Mouse (Mus musculus) heart, embryonic 11.5 days (tissue): Measurements from ENCODE around the gene Psen2. TPM values are rescaled to one million over a fixed set of nuclear protein-coding genes. Genes with fewer than 3 reads are reported as not detected.

Source experiments
- ATAC-seq: fragments of 200-750 bp; cut with Nextera tagmentation; replicated peaks from 2 replicates; pipeline ENCODE4 v1.8.0; 2017; ENCODE audit warnings: moderate library complexity; ENCODE audit not compliant: insufficient number of reproducible peaks, low FRiP score, low TSS enrichment
- H3K27ac ChIP-seq: fragments of 300-500 bp; sonication (generic); 2 replicates; pipeline ENCODE4 v1.5.1; 2014; ENCODE audit warnings: mild to moderate bottlenecking, low read depth, low read length
- H3K27me3 ChIP-seq: fragments of 300-500 bp; sonication (generic); 2 replicates; pipeline ENCODE4 v1.6.1; 2014; ENCODE audit warnings: mild to moderate bottlenecking, low read length, mixed read lengths; ENCODE audit not compliant: control insufficient read depth, insufficient read depth
- H3K36me3 ChIP-seq: fragments of 300-500 bp; sonication (generic); 2 replicates; pipeline ENCODE4 v1.6.1; 2014; ENCODE audit warnings: mild to moderate bottlenecking, low read length, moderate library complexity, mixed read lengths; ENCODE audit not compliant: control insufficient read depth, insufficient read depth
- H3K4me1 ChIP-seq: fragments of 300-500 bp; sonication (generic); 2 replicates; pipeline ENCODE4 v1.6.1; 2014; ENCODE audit warnings: low read length; ENCODE audit not compliant: control insufficient read depth, insufficient read depth
- H3K4me2 ChIP-seq: fragments of 300-500 bp; sonication (generic); 2 replicates; pipeline ENCODE4 v1.6.1; 2014; ENCODE audit warnings: mild to moderate bottlenecking, moderate library complexity
- H3K4me3 ChIP-seq: fragments of 300-500 bp; sonication (generic); 2 replicates; pipeline ENCODE4 v1.5.1; 2014; ENCODE audit warnings: low read depth, low read length
- H3K9ac ChIP-seq: fragments of 300-500 bp; sonication (generic); 2 replicates; pipeline ENCODE4 v1.6.1; 2014; ENCODE audit warnings: mild to moderate bottlenecking, low read depth, low read length, moderate library complexity
- H3K9me3 ChIP-seq: fragments of 300-500 bp; sonication (generic); replicated peaks from 2 replicates; pipeline ENCODE4 v1.6.1; 2016; ENCODE audit warnings: low read length; ENCODE audit not compliant: control insufficient read depth
- WGBS: fragments of 180-500 bp; shearing (Covaris S2); extraction: QIAGEN DNeasy Blood & Tissue Kit; methylation state at CpG from one replicate; pipeline ENCODE4 v1.1.7; 2014; ENCODE audit not compliant: insufficient replicate concordance; 5-methylcytosine and 5-hydroxymethylcytosine counted together
- polyA plus RNA-seq: library from polyadenylated mRNA; unstranded; fragments of >200 nt; fragmentation: Nextera tagmentation; extraction: Ambion mirVana; gene quantifications from 2 replicates; pipeline ENCODE4 v1.2.1, GENCODE M21; 2014

Psen2 gene
- polyA plus RNA-seq, 1 experiment from 2014 or later, result 14.7 TPM

DNA sequence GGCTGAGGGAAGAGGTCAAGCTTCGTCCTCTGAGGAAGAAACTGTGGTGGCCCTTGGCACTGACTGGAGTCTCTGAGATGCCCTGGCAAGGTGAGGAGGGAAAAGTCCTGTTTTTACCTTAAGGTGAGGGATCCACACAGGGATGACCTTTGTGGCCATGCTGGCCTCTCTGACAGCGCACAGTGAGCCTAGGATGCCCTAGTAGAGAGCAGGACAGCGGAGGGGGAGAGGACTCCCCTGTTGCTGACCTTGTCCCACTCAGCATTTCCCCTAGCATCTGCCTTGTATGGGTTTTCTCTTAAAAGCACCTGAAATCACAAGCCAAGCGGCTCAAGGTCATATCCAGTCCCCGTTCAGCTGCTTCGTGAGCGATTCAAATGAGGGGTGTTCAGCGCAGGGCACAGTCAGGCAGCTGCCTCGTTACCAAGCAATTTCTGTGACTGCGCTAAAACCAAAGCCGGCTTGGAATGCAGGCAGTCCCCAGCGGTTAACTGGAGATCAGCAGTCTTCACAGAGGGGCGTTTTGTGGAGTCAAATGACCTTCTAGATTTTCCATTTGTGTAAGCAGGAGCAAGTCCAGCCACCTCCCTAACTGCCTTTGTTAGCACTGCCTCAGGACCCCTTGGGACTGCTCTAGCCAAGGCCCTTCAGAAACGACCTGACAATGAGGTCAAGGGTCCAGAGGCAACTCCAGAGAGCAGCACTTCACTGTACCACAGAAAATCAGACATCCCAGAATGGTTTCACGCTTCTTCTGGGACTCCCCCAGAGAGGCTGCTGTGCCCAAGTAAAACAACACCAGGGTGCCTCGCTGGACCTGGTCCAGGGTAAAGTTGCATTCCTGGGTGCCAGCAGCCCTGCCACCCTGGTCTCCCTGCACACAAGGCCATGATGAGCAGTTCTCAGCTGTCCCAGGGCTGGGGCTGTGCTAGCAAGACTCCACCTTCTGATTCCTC, 20.9 kb upstream of the Psen2 start:
- 22% methylated on average over 16 of the region's 16 CpGs for WGBS
- no peak overlapping the region for H3K27ac ChIP-seq
- H3K9me3 ChIP-seq, result no peaks in the 10 kb centered on the region
- H3K9ac ChIP-seq, result peak overlapping the region; percentile 49; the same call in 1 of the 2 replicates
- H3K27me3 ChIP-seq, result 0 out of 2 replicates have a peak, but pooled peaks cover 2% of the 10 kb centered on the region
- H3K4me3 ChIP-seq, result no peak overlapping the region
- no peak; the same call in 1 of the 2 replicates for ATAC-seq
- H3K4me2 ChIP-seq, result peak overlapping the region; percentile 34; the same call in 1 of the 2 replicates
- peaks cover 24% of the 10 kb centered on the region for H3K4me1 ChIP-seq
- H3K36me3 ChIP-seq, result no peaks in the 10 kb centered on the region

DNA sequence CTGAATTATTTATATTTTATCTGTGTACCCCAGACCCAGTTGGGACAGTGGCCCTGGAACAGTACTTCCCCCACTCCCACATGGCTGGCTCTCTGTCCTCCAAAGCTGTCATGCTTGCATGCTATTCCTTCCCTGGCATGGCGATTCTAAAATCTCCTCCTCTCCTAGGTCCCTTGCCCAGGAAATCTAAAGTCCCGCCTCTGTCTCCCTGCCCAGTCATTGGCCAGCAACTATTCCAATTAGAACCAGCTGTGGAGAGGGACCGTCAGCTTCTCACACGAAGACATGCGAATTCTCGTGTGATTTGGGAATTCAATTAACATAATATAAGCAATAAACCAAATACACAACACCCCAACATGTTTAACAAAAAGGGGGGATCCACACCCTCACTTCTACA, 19.3 kb upstream of the Psen2 start:
- H3K36me3 ChIP-seq, result no peaks in the 10 kb centered on the region
- no peak for ATAC-seq
- WGBS, result 58% methylated on average over 6 of the region's 6 CpGs
- no peaks in the 10 kb centered on the region for H3K9me3 ChIP-seq
- no peak overlapping the region for H3K9ac ChIP-seq
- H3K27me3 ChIP-seq, result 0 out of 2 replicates have a peak, but pooled peaks cover 2% of the 10 kb centered on the region
- no peak overlapping the region for H3K4me2 ChIP-seq
- peaks cover 24% of the 10 kb centered on the region for H3K4me1 ChIP-seq
- H3K4me3 ChIP-seq, result no peak overlapping the region
- no peak overlapping the region for H3K27ac ChIP-seq

DNA sequence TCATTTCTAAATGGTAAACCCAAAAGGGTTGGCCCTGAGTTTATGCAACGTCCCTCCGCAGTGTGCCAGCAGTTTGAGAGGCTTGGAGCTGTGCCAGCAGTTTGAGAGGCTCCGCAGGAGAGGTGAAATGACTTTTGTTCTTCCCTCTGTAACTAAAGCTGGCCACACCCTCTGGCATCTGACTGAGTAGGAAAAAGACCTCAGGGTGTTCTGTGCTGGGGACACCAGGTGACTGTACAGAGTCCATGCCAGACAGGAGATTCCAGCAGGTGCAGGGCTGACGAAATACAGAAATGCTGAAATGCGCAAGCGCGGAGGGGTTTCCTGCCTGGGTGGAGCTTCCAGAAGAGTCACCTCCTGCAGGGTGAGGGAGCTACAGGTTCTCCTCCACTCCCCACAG, 16.4 kb upstream of the Psen2 start:
- H3K9me3 ChIP-seq, result peaks cover 5% of the 10 kb centered on the region; the same call in 1 of the 2 replicates
- H3K27me3 ChIP-seq, result 0 out of 2 replicates have a peak, but pooled peaks cover 2% of the 10 kb centered on the region
- ATAC-seq, result no peak
- no peaks in the 10 kb centered on the region for H3K36me3 ChIP-seq
- H3K4me2 ChIP-seq, result peak overlapping the region; percentile 33
- WGBS, result 47% methylated on average over 7 of the region's 7 CpGs
- peaks cover 19% of the 10 kb centered on the region for H3K4me1 ChIP-seq
- no peak overlapping the region for H3K27ac ChIP-seq
- no peak overlapping the region for H3K4me3 ChIP-seq
- no peak overlapping the region for H3K9ac ChIP-seq

DNA sequence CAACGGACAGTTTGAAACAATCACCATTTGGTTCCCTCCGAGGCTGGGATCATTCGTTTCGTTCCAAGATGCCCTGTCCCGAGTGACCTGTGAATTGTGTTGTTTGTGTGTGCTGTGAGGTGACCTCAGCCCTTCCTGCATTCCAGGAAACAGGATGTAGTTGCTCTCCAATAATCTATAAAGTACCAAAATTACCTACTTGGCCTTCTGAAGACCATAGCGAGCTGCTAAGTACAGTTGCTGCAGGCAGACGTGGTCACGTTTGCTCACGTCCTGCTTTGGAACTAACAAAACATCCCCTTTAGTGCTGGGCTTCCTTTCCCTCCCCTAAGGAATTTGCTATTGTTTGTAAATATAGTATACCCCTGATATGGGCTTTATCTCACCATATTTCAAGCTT, 14.3 kb upstream of the Psen2 start:
- no peaks in the 10 kb centered on the region for H3K36me3 ChIP-seq
- H3K9ac ChIP-seq, result no peak overlapping the region
- no peaks in the 10 kb centered on the region for H3K27me3 ChIP-seq
- H3K4me3 ChIP-seq, result no peak overlapping the region
- H3K4me2 ChIP-seq, result no peak overlapping the region
- 48% methylated on average over 9 of the region's 9 CpGs for WGBS
- H3K9me3 ChIP-seq, result peaks cover 5% of the 10 kb centered on the region; the same call in 1 of the 2 replicates
- H3K27ac ChIP-seq, result no peak overlapping the region
- no peak for ATAC-seq
- H3K4me1 ChIP-seq, result peaks cover 10% of the 10 kb centered on the region

DNA sequence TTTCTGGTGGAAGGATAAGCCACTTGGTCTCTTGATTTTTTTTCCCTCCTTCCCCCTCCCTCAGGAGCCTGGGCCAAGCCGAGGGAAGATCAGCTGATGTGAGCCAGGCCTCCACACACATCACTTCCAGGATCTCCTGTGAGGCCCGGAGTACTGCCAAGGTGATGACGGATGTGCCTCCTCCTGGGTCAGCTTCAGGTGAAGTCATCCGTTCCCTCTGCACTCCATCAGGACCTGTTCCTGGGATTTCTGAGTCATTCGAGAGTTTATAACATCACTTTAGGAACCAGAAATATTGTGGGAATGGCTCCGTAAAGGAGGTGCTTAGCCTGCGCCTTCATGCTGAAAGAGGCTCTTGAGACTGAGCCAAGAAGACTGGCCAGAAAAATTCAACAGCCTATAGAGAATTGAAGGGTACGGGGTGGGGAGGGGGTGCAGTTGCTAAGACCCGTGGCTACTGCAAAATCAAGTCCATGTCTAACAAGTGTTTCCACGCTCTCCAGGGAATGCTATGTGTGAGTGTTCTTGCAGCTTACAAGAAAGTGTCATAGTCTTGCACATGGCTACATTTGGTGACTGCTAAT, 11.6 kb upstream of the Psen2 start:
- 63% methylated on average over 10 of the region's 10 CpGs for WGBS
- Histone ChIP-seq H3K9me3 (peaks cover 5% of the 10 kb centered on the region; the same call in 1 of the 2 replicates), H3K4me3 (no peak overlapping the region), H3K4me1 (peaks cover 7% of the 10 kb centered on the region), H3K27me3 (no peaks in the 10 kb centered on the region), H3K36me3 (no peaks in the 10 kb centered on the region), H3K9ac (no peak overlapping the region), H3K27ac (no peak overlapping the region), H3K4me2 (no peak overlapping the region)
- ATAC-seq, result no peak

DNA sequence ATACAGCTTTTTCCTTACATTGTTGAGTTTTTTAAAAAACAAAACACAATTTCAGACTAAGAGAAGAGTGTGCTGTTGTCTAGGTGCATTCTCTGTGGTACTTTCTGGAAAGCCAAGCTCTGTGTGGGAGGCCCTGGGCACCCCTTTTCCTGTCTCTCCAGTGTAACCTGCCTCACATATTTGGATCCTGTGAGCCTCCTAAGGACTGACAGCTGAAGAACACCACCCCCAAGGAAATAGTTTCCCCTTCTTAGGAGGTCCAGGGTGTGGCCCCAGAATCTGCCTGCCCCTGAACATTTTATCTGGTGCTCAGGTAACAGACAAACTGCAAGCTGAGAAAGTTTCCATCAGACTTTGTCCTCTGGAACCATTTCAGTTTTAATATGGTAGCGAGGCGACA, 5.8 kb upstream of the Psen2 start:
- H3K9ac ChIP-seq, result 0 out of 2 replicates have a peak overlapping the region, but pooled peaks have one; percentile 23
- H3K4me3 ChIP-seq, result no peak overlapping the region
- peaks cover 6% of the 10 kb centered on the region; the same call in 1 of the 2 replicates for H3K27me3 ChIP-seq
- no peak for ATAC-seq
- 85% methylated on average over 2 of the region's 2 CpGs for WGBS
- H3K9me3 ChIP-seq, result no peaks in the 10 kb centered on the region
- no peaks in the 10 kb centered on the region for H3K36me3 ChIP-seq
- no peak overlapping the region for H3K4me2 ChIP-seq
- no peak overlapping the region for H3K27ac ChIP-seq
- H3K4me1 ChIP-seq, result peaks cover 8% of the 10 kb centered on the region; the same call in 1 of the 2 replicates

DNA sequence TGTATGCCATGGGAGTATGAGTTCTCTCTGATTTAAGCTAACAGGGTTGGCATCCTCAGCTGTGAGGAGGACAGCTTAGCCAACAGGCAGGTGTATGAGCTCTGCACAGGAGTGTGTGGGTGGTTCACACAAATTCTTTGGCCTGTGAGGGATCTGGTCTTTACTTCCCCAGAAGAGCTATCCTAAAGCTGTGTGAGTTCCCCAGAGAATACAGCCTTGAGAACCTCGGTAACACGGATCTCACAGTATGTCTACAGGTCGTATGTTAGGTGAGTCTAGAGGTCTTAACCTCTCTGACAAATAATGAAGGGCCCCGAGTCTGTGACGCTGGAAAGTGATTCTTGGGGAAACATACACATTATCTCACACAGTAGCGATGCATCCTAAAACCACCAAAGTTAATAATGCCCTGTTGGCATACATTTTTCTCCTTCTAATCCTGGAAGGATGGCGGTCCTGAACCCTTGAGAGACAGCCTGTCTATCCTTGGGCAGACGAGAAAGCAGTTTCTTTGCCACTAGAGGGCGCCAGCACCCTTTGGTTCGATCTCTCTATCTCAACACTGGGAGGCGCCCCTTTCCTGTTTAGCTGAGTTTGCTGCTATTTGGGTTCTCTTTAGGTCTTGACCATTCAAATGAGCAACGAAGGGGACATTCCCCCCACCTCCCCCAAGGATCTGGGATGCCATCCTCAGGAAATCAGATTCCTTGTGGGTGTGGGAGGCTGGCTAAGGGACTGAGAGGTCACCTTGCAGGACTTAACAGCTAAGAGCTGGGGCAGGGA, 5.2 kb upstream of the Psen2 start:
- no peak overlapping the region for H3K9ac ChIP-seq
- H3K4me3 ChIP-seq, result no peak overlapping the region

DNA sequence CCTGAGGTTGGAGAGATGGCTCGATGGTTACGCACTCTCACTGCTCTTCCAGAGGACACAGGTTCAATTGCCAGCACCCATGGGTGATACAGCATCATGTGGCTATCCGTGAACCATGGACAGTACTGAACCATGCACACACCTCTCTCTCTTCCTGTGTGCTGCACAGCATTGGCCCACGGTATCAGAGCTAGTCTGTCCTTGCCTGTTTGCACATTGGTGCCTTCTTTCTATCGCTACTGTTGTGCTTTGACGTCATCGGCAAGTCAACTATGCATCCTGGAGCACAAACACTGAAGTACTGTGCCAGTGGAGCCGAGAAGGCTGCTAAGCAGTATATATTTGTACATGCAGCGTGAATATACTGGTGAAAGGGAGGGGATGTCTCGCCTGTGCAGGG, 3.9 kb upstream of the Psen2 start:
- Histone ChIP-seq H3K36me3 (no peaks in the 10 kb centered on the region), H3K4me3 (no peak overlapping the region), H3K4me1 (peaks cover 9% of the 10 kb centered on the region), H3K27ac (no peak overlapping the region), H3K9ac (no peak overlapping the region), H3K27me3 (peaks cover 6% of the 10 kb centered on the region; the same call in 1 of the 2 replicates), H3K9me3 (no peaks in the 10 kb centered on the region), H3K4me2 (no peak overlapping the region)
- 64% methylated on average over 10 of the region's 10 CpGs for WGBS
- ATAC-seq, result no peak

More for the DNA sequence above, 5.2 kb upstream of the Psen2 start:
- peaks cover 8% of the 10 kb centered on the region; the same call in 1 of the 2 replicates for H3K4me1 ChIP-seq
- H3K36me3 ChIP-seq, result no peaks in the 10 kb centered on the region
- no peak for ATAC-seq
- H3K4me2 ChIP-seq, result no peak overlapping the region
- H3K9me3 ChIP-seq, result no peaks in the 10 kb centered on the region
- H3K27me3 ChIP-seq, result peaks cover 6% of the 10 kb centered on the region; the same call in 1 of the 2 replicates
- H3K27ac ChIP-seq, result no peak overlapping the region
- WGBS, result 16% methylated on average over 12 of the region's 12 CpGs
